Mouse (Mus musculus): Measurements from ENCODE around the gene Ifrd1.

DNA sequence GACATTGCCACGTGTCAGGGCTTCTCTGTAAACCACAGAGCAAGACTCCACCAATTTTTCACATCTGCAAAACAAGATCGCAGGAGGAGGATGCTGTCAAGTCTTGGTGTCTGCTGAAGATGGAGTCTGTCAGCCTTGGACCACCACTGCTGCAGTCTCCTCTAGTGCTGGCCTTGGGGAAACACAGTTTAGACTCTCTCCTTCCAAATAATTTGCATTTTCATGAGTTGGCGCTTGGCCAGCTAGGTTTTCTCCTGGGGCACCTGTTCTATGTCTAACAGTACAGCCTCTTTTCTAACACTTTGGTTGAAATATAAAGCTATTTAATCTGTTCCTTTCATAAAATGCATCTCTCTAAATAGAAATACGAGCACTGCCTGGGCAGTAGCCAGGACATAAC lies 38.2 kb upstream of the Ifrd1 start:
- TF ChIP-seq CTCF (IDR thresholded peaks at IDR 0.05; ENCODE audit: low read depth, low read length) (no peak), TAL1 (conservative IDR thresholded peaks at IDR 0.05; ENCODE audit: low read depth, low read length) (no peak)

Data from G1E (cell line).